Mouse (Mus musculus): ENCODE measurements around the gene Rnase11.

GRCm38 (mm10) chr14:51098921-51099320 lies 49.0 kb upstream of the Rnase11 start:
- TF ChIP-seq POLR2A (IDR thresholded peaks at IDR 0.05; ENCODE audit: borderline replicate concordance, insufficient read depth, low read length) (no peak), CTCF (IDR thresholded peaks at IDR 0.05; ENCODE audit: borderline replicate concordance, insufficient read depth, low read depth, low read length) (no peak)

Data from cerebellum, adult 2 months (tissue).